Mouse (Mus musculus) intestine, postnatal 0 days (tissue): ENCODE data around the gene Mcrip1. TPM values are rescaled to one million over a fixed set of nuclear protein-coding genes. Genes with fewer than 3 reads are reported as not detected.

Experiments used
- ATAC-seq: fragments of 200-750 bp; cut with Nextera tagmentation; 2 replicates; pipeline ENCODE4 v1.8.0; 2017; ENCODE audit warnings: mild to moderate bottlenecking, moderate TSS enrichment, moderate library complexity
- H3K27ac ChIP-seq: fragments of 300-500 bp; sonication (generic); 2 replicates; pipeline ENCODE4 v1.5.1; 2014; ENCODE audit warnings: mild to moderate bottlenecking, low read depth, low read length, moderate library complexity
- H3K27me3 ChIP-seq: fragments of 300-500 bp; sonication (generic); replicated peaks from 2 replicates; pipeline ENCODE4 v1.6.1; 2014; ENCODE audit warnings: low read length, mixed read lengths; ENCODE audit not compliant: control insufficient read depth, insufficient read depth
- H3K36me3 ChIP-seq: fragments of 300-500 bp; sonication (generic); 2 replicates; pipeline ENCODE4 v1.6.1; 2014; ENCODE audit warnings: mild to moderate bottlenecking, moderate library complexity; ENCODE audit not compliant: control insufficient read depth, insufficient read depth
- H3K4me1 ChIP-seq: fragments of 300-500 bp; sonication (generic); replicated peaks from 2 replicates; pipeline ENCODE4 v1.6.1; 2014; ENCODE audit warnings: antibody characterized with exemption, low read length, mixed read lengths; ENCODE audit not compliant: control insufficient read depth, insufficient read depth
- H3K4me2 ChIP-seq: fragments of 300-500 bp; sonication (generic); replicated peaks from 2 replicates; pipeline ENCODE4 v1.6.1; 2014; ENCODE audit warnings: low read depth, mild to moderate bottlenecking, moderate library complexity
- H3K4me3 ChIP-seq: fragments of 300-500 bp; sonication (generic); 2 replicates; pipeline ENCODE4 v1.5.1; 2014; ENCODE audit warnings: low read depth, low read length
- H3K9ac ChIP-seq: fragments of 300-500 bp; sonication (generic); 2 replicates; pipeline ENCODE4 v1.6.1; 2014; ENCODE audit warnings: mild to moderate bottlenecking, low read depth, low read length
- H3K9me3 ChIP-seq: fragments of 300-500 bp; sonication (generic); 2 replicates; pipeline ENCODE4 v1.6.1; 2016; ENCODE audit warnings: mixed run types; ENCODE audit not compliant: control insufficient read depth
- CTCF ChIP-seq: sonication (generic); IDR thresholded peaks from 2 replicates; pipeline ENCODE4 v1.5.1; 2016; ENCODE audit warnings: low read depth, mild to moderate bottlenecking, control low read depth, antibody characterized with exemption, moderate library complexity
- WGBS: fragments of 180-500 bp; shearing (Covaris S2); extraction: QIAGEN DNeasy Blood & Tissue Kit; methylation state at CpG from one replicate; pipeline ENCODE4 v1.1.7; 2014; 5-methylcytosine and 5-hydroxymethylcytosine counted together
- polyA plus RNA-seq: library from polyadenylated mRNA; unstranded; fragments of >200 nt; fragmentation: Nextera tagmentation; extraction: Ambion mirVana; gene quantifications from 2 replicates; pipeline ENCODE4 v1.2.1, GENCODE M21; 2015

Mcrip1 gene
- polyA plus RNA-seq, 1 experiment from 2014 or later, result 68.7 TPM

GRCm38 (mm10) chr11:120571754-120572416 lies 22.4 kb upstream of the Mcrip1 start:
- no peak for TF ChIP-seq CTCF
- peak; percentile 9 for ATAC-seq
- H3K9me3 ChIP-seq, result no peaks in the 10 kb centered on the region

DNA sequence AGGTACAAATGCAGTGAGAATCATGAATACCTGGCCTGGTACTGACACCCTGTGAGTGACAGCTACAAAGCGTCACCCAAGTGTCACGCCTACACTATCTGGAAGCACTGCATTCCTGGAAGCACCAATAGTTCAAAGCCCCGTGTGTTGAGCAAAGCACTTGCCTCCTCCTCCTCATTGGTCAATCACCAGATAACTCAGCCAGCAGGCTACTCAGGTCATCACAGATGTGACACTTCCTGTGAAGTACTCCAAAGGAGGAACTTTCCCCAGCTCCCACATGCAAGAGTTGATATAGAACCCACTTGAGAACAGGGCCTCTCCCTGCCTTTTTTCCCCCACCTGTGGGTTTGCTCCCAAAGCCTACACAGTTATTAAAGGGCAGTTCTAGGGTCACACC lies 21.6 kb upstream of the Mcrip1 start:
- H3K4me1 ChIP-seq, result 0 out of 2 replicates have a peak, but pooled peaks cover 8% of the 10 kb centered on the region

More at GRCm38 (mm10) chr11:120571754-120572416, 22.4 kb upstream of the Mcrip1 start:
- Histone ChIP-seq H3K4me2 (peak overlapping the region; percentile 69), H3K27ac (peak overlapping the region; percentile 97), H3K36me3 (peaks cover 42% of the 10 kb centered on the region), H3K9ac (peak overlapping the region; percentile 98), H3K4me1 (peaks cover 11% of the 10 kb centered on the region; the same call in 1 of the 2 replicates), H3K4me3 (peak overlapping the region; percentile 92), H3K27me3 (no peaks in the 10 kb centered on the region)
- 4% methylated on average over 11 of the region's 11 CpGs for WGBS

DNA sequence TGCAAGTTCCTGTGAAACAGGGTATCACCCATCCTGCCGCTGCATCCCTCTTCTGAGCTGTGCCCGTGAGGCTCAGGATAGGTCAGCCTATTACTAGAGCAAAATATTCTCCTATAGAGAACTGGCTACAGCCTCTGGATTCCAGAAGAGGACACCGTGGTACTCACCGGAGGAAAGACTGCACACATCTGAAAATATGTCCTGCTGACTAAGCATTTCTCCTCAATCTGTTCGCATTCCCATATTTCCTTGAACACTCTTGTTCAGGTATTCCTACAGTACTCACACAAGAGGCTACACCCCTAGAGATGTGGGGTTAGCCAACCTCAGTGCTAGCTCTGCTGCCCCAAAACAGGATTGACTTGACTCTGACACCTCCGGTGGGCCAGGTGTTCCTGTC lies 18.8 kb upstream of the Mcrip1 start:
- Histone ChIP-seq H3K27me3 (no peaks in the 10 kb centered on the region), H3K9me3 (no peaks in the 10 kb centered on the region), H3K36me3 (peaks cover 77% of the 10 kb centered on the region), H3K4me2 (peak overlapping the region; percentile 38; the same call in 1 of the 2 replicates), H3K4me3 (no peak overlapping the region), H3K9ac (0 out of 2 replicates have a peak overlapping the region, but pooled peaks have one; percentile 11), H3K27ac (peak overlapping the region; percentile 54), H3K4me1 (0 out of 2 replicates have a peak, but pooled peaks cover 7% of the 10 kb centered on the region)
- TF ChIP-seq CTCF, result no peak
- WGBS, result 83% methylated on average over 6 of the region's 6 CpGs
- ATAC-seq, result no peak

More for the DNA sequence above, 21.6 kb upstream of the Mcrip1 start:
- no peak for TF ChIP-seq CTCF
- Histone ChIP-seq H3K4me2 (peak overlapping the region; percentile 69), H3K9me3 (no peaks in the 10 kb centered on the region), H3K36me3 (peaks cover 50% of the 10 kb centered on the region), H3K27ac (peak overlapping the region; percentile 83), H3K27me3 (no peaks in the 10 kb centered on the region), H3K4me3 (peak overlapping the region; percentile 92), H3K9ac (peak overlapping the region; percentile 98)
- 56% methylated on average over 3 of the region's 3 CpGs for WGBS
- peak; percentile 6; the same call in 1 of the 2 replicates for ATAC-seq

DNA sequence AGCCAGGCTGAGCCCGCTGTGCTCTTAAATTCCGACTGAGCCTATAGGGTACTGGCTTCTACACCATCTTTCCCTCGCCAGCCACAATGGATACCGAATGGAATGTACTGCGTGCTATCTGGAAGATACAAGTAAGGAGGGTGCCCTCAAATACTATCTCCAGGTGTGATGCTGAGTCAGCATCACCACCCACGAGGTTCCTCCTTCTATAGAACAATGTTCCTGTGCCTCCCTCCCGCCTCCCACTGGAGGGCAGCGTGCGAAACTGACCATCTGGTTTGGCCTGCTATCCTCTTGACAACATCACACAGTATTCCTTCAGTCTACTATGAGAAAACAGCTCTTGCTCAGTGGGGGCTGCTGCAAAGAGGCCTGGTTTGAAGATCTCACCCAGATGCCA lies 15.6 kb upstream of the Mcrip1 start:
- Histone ChIP-seq H3K9me3 (no peaks in the 10 kb centered on the region), H3K4me1 (0 out of 2 replicates have a peak, but pooled peaks cover 4% of the 10 kb centered on the region), H3K4me3 (no peak overlapping the region), H3K27me3 (no peaks in the 10 kb centered on the region), H3K27ac (0 out of 2 replicates have a peak overlapping the region, but pooled peaks have one; percentile 21), H3K9ac (no peak overlapping the region), H3K36me3 (peaks cover 95% of the 10 kb centered on the region), H3K4me2 (no peak overlapping the region)
- no peak for TF ChIP-seq CTCF
- no peak for ATAC-seq
- 67% methylated on average over 9 of the region's 9 CpGs for WGBS

GRCm38 (mm10) chr11:120562949-120563348 lies 13.4 kb upstream of the Mcrip1 start:
- TF ChIP-seq CTCF, result no peak
- Histone ChIP-seq H3K4me2 (no peak overlapping the region), H3K4me3 (no peak overlapping the region), H3K36me3 (peaks cover 90% of the 10 kb centered on the region), H3K4me1 (0 out of 2 replicates have a peak, but pooled peaks cover under 1% of the 10 kb centered on the region), H3K27ac (no peak overlapping the region), H3K9ac (no peak overlapping the region), H3K27me3 (no peaks in the 10 kb centered on the region), H3K9me3 (no peaks in the 10 kb centered on the region)
- 91% methylated on average over 13 of the region's 13 CpGs for WGBS
- ATAC-seq, result no peak

- H3K9ac ChIP-seq, result no peak overlapping the region
- H3K9me3 ChIP-seq, result no peaks in the 10 kb centered on the region
- no peak overlapping the region for H3K4me2 ChIP-seq
- no peaks in the 10 kb centered on the region for H3K4me1 ChIP-seq
- 90% methylated on average over 13 of the region's 13 CpGs for WGBS
- H3K27me3 ChIP-seq, result no peaks in the 10 kb centered on the region
- peak overlapping the region; percentile 50 for H3K27ac ChIP-seq
- TF ChIP-seq CTCF, result no peak
- H3K36me3 ChIP-seq, result peaks cover 72% of the 10 kb centered on the region
- no peak for ATAC-seq
- H3K4me3 ChIP-seq, result no peak overlapping the region
Observed at GRCm38 (mm10) chr11:120560952-120561728, 11.6 kb upstream of the Mcrip1 start.
